Mouse (Mus musculus) forelimb bud, embryonic 11.5 days (tissue): ENCODE results near the gene Ndufb8.

ENCODE experiments used
- DNase-seq: peaks from one replicate; pipeline ENCODE4 v3.0.0-alpha.2; 2012; ENCODE audit warnings: low read depth, low spot score

The Ndufb8 gene

GRCm38 (mm10) chr19:44535376-44535775, 19.9 kb downstream of the Ndufb8 start:
- no peak for DNase-seq

DNA sequence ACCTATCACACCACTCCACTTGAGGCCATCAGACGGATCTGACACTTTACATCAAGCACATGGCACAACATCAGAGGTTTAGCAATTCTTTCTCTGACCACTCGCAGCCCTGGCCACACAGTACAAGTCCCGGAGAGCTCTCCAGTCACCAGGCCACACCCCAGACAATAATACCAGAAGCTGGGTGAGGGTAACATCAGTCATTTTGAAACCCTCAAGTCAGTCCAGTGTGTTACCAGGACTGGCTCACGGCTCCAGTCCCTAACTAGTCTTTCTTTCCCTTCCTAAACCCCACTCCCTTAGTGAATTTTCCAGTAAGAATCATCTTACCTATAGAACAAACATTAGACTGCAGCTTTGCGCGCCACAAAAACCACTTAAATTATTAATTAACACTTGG, 25.2 kb downstream of the Ndufb8 start:
- DNase-seq: no peak

DNA sequence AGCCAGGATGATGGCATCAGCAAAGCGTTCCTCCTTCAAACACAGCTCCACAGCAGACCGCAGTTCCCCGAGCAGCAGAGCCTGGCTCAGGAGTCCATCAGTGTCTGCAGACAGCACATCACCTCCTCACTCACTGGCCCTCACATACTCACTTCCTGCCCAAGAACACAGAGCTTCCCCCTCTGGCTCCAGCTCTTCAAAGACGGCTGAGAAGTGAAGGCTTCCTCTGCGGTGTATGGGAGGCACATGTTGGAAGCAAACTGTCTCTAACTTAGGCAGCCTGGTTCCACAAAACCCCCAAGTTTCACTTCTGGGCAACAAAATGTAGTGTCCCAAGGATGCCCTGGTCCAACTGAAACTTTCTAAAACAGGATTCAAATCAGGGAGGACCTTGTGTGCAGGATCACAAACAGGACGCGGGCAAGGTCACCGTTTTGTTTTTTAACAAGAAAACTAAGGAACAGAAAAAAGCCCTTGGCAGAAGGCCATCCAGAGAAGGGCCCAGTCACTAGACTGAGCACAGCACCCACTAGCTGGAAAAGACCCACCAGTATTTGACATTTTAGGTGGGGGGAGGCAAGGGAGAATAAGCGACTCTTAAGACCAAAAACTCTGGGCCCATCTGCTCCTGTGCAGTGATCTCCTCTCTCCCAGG, 29.6 kb downstream of the Ndufb8 start:
- no peak for DNase-seq

GRCm38 (mm10) chr19:44519152-44519551, 36.1 kb downstream of the Ndufb8 start:
- no peak for DNase-seq

DNA sequence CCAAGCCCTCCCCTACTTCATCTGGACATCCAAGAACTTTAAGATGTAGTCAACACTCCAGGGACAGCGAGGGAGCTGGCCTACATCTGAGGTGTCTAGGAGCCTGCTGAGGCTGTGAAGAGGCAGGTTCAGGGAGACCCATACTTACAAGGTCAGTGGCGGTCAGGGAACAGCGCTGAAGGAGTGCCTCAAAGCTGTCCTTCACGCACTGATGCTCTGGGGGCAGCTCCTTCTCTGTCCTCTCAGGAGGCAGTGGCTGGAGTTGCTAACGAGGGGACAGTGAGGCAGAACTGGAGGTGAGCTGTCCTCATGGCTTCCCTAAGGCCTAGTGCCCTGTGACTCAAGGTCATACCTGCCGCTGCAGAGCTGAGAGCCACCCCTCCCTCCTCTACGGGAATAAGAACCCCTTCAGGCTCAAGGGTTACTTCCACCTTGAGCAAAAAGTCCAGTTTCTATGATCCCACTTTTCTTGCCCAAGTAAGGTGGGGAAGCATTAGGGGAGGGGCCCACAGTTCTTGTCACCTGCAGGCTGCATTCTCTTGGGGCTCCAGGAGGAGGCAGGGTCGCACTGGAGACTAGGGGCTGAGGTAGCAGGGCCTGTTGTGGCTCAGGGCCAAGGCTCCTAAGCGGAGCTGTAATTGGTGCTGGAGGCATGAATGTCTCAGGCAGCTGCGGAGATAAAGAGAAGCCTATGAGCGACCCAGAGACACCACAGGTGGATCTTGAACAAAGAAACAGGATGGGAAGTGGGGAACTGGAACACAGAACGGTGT, 37.1 kb downstream of the Ndufb8 start:
- DNase-seq: no peak

DNA sequence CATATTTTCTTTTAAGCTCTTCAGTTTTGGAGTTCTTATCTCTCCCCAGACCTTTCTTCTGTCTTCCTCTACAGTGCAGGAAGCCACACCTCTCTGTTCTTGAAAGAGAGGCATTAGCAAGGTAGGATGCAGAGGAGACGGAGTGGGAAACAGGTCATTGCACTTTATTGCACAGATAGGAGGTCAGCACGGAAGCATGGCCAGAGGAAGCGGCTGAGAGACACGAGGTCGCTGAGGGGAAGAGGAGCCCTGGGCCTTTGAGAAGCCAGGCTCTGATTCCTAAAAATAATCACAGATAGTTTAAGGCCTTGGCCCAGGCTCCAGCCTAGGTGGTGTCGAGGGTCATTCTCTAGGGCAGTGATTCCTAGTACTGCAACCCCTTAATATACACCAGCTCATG, 39.5 kb downstream of the Ndufb8 start:
- no peak for DNase-seq

- no peak for DNase-seq
These were observed 40.5 kb downstream of the Ndufb8 start for GRCm38 (mm10) chr19:44514521-44515451.

DNA sequence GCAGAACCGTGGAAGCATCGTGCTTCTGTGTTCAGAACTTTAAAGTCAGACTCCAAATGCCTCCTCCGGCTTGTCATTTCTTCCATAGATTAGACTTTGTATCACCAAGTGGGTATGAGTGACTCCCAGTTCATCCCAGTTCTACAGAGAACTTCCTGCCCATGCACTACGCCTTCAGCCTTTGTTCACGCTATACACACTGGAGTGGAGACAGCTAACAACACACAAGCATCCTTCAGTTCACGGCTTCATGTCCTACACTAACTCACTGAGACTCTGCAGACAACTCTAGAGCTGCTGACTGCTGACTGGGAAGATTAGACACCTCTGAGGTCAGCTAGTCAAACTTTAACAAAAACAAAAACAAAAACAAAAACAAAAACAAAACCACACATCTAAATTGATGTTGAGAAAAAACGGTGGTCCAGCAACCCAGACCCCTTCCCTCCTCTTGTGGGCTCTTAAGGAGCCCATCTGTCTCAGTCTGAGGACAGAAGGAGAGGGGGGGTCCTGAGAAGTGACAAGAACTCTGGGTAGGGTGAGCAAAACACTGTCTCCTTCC, 41.2 kb downstream of the Ndufb8 start:
- DNase-seq: no peak

DNA sequence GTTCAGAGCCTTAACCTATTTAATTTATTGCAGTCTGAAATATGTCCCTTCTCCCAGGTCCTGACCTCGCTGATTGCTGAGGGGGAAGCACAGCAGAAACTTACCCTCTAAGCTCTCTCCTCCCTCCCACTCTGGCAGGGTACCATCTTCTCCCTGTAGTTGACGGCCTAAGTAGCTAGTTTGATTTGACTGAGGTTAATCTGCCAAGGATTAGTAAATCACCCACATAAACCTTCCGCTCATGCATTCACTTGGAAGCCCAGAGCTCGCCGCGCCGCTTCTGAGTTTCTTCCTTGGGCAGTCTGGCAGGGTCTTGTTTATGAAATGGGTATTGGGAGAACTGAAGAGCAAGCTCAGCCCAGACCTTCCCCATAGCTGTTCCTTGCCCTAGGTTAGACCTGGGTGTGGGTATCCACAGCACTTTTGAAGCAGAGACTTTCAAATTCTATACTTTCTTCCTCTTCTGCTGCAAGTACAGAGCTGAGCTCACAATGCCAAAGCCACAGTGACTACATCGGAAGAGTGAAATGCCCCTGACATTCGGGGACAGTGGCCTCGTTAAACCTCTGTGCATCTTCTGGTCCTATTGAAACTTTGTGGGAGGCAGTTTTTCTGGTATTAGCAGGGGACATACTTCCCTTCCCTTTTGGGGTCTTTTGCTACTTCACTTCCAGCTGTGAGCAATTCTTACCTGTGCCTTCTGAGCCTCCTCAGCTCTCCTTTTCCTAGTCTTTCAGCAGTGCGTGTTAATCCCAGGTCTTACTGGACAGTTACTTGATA, 42.0 kb downstream of the Ndufb8 start:
- DNase-seq: no peak

- no peak for DNase-seq
These were observed 42.6 kb downstream of the Ndufb8 start for GRCm38 (mm10) chr19:44512601-44513000.

DNA sequence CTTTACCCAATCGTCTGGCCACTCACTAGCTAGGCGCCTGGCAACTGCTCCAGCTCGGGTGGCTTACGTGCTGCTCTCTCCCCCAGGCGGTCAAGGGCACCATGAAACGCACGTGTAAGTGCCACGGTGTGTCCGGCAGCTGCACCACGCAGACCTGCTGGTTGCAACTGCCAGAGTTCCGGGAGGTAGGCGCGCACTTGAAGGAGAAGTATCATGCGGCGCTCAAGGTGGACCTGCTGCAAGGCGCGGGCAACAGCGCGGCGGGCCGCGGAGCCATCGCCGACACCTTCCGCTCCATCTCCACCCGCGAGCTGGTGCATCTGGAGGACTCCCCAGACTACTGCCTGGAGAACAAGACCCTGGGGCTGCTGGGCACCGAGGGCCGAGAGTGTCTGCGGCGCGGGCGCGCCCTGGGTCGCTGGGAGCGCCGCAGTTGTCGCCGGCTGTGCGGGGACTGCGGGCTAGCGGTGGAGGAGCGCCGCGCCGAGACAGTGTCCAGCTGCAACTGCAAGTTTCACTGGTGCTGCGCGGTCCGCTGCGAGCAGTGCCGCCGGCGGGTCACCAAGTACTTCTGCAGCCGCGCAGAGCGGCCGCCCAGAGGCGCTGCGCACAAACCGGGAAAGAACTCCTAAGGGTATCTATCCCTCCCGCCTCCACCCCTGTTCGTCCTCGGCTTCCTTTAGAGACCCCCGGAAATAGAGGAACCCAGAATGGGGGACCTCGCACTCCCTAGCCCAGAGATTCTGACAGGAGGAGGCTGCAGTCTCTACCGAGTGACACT, 43.6 kb downstream of the Ndufb8 start:
- peak; percentile 40 for DNase-seq

DNA sequence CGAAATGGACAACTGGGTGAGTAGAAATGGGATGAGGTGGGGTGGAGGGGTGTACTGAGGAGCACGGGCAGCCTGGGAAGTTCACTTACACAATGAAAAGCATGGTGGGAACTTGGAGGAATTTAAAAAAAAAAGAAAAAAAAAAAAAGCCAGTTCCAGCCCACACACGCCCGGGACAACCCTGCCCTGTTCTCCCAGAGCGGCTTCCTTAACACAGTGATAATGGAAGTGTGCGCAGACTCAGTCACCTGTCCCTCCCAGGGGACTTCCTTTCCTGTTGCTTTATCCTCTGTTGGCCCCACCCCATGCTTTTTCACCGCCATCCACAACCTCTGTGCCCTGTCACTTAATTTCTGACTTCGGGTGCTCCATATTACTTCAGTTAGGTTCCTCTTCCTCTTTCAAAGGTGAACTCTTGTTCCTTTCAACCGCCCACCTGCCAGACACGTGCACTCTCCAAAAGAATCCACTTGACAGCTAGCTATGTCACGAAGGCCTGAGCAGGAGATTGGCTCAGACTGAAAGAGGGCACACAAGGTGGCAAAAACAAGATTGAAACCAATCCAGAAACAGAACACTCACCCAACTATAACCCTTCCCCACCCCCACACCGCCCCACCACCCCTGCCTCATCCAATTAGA, 44.6 kb downstream of the Ndufb8 start:
- no peak for DNase-seq

DNA sequence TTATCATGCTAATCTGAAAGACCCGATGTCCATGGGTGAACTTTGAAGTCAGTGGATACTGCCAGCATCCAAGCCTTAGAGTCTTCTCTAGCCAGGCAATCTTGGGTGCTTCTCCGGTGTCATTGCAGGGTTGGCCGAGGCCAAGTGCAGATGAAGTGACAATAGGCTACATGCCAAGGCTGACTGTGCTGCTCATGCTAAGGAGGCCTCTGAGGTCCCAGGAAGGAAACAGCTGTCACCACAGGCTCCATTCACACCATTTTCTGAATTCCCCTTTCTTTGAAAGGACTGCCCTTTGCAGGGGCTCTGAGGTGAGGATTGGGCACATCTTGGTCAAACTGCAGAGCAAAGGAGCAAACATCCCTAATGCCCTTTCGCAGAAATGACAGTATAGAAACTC, 52.5 kb downstream of the Ndufb8 start:
- no peak for DNase-seq

DNA sequence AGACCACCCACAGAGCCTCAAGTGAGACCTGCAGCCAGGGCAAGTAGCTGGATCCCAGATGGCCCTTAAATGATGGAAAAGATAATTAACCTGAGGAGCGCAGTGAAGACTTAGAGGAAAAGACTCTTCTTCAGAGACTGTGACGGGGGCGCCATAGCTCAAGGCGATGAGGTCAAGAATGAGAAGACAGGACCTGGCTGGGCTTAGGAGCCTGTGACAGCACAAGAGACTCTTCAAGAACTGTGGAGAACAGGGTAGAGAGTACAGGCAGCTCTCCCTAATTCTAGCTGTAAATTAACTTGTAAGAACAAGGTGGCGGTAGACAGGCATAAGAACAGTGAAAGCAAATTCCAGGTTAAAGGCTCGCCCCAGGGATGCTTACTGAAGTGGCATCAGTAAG, 53.3 kb downstream of the Ndufb8 start:
- DNase-seq: no peak

DNA sequence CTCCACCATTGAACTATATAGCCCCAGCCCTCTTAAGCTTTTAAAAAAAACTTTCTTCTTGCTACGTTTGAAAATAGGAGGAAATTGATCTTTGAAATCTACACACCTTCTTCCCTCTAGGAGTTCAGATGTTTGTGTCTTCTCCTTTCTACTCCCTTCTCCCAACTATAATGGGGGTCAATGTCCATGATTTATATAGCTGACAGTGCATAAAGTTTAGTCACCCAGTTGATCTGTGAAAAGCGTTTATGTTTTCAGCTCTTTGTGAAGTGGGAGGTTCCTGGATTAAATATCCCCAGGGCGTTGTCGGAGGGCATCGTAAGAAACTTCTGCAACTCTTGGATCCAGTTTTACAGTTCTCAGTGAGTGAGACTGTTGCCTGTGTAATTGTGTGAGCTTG, 55.0 kb downstream of the Ndufb8 start:
- no peak for DNase-seq

- DNase-seq: no peak
These were observed 56.3 kb downstream of the Ndufb8 start for GRCm38 (mm10) chr19:44498936-44499335.
